Mouse (Mus musculus) megakaryocyte, embryonic 14.5 days (primary cell): ENCODE results near the gene Gpld1.

Experiments used
- FLI1 ChIP-seq: IDR thresholded peaks from 2 replicates; pipeline ENCODE4 v1.6.1; 2012; ENCODE audit warnings: low read length, inconsistent platforms, mixed read lengths
- GATA1 ChIP-seq: IDR thresholded peaks from 3 replicates; pipeline ENCODE4 v1.6.1; 2012; ENCODE audit warnings: mixed read lengths, low read length, inconsistent platforms, borderline replicate concordance

DNA sequence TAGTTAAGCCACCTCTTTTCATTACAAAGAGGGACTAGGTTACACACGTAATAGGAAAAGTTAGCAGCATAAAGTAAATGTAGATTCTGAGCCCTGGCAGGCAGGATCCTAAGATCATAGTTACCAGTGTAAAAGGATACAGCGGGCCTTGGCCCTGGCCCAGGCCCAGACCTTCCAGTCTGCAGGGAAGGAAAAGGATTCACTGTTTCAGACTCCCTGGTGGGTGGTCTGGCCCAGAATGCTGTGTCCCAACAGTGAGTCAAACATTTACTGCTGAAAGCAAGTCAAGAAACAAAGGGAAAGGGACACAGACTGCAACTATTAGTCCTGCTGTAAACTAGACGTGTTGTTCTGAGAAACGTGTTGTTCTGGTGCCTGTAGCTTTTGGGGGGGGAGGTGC is 2.6 kb downstream of the Gpld1 start:
- TF ChIP-seq GATA1: no peak
- TF ChIP-seq FLI1: no peak
